Mouse (Mus musculus) liver, embryonic 14 days (tissue): ENCODE results near the gene Ghrh. TPM values are rescaled to one million over a fixed set of nuclear protein-coding genes. Genes with fewer than 3 reads are reported as not detected.

Experiments used
- polyA plus RNA-seq: library from polyadenylated mRNA; depleted of rRNA; stranded (reverse); fragments of >200 nt; gene quantifications from 2 replicates; pipeline ENCODE4 v1.2.3, GENCODE M21; 2012; rRNA removed

Gene Ghrh
- polyA plus RNA-seq: 0.09 TPM in 1 of 2 replicates, not detected in the other

DNA sequence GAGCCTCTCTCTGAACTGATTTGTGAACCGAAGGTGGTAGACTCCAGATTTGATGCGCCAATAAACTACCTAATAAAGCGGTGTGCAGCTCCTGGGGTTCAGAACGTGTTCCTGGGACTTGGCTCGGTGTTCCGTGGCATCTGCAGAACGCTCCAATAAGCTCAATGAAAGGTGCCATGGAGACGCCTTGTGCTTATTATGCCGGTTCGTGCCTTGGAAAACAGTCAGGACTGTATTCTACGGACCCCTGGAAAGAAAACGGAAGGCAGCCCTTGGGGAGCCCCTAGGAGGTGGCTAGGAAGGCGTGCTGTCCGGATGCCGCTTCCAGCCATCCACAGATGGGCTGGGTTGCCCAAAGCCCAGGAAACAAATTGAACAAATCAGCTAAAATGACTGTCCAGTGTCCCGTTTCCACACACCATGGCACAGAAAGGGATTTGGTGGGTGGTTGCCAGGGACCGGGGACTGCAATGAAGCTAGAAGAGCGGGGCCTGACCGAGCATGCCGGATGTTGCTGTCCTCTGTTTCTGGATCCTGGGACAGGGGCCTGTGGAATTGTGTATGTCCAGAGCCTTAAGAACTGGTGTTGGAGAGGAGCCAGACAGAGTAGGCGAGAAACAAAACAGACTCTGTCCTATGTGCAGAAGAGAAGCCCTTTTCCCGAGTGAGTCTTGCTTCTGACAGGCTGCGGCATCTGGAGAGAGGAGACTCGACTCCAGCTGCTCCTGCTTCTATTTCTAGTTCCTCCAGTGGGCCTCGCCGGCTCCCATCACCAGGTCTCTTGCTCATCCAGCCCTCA, at the start of gene Ghrh:
Gene Ghrh (minus strand): TSS at position 146 of the 799 bp plus-strand sequence.

DNA sequence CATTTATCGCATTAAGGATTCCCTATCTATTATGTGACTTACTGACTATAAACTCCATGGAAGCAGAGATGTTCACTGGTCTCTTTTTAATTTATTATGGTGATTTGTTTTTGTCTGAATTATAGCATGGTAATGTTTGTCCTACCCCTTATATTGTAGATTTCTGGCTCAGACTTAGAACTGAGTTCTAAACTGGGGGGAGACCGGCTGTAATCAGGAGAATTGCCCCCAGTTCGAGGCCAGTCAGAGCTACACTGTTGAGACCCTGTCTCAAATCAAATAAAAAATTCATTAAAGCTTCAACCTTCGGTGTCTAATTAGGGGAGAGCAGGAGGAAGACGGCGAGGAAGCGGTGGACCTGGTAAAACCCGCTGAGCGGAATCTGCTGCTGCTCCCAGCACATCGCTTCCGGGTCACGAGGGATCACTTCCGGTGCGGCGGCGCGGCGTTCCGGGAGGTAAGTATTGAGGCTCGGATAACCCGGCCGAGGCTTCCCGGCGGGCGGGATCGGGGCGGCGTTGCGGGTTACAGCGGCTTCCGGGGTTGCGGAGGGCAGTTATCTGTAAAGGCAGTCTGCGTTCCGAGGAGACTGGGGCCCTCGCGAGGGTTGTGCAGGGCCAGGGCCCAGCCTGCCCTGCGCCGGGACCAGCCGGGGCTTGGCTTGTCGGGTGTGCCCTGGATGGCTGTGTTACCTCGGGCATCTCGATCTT, 20.0 kb upstream of the Ghrh start, which contains the start of gene Manbal:
Gene Manbal (plus strand): TSS at position 411 of the 710 bp plus-strand sequence.

Other genes with a start within 250 kb of the Ghrh start
- 11.5 and 14.8 TPM in 2 replicates for gene Samhd1, start 212.2 kb downstream of the Ghrh start, polyA plus RNA-seq
- 14.6 and 17.6 TPM in 2 replicates for gene Rbl1, start 143.0 kb downstream of the Ghrh start, polyA plus RNA-seq
- gene Rpn2, start 68.5 kb downstream of the Ghrh start, polyA plus RNA-seq: 90.0 and 107 TPM in 2 replicates
- gene Mroh8, start 68.0 kb downstream of the Ghrh start, polyA plus RNA-seq: 0.08 and 0.12 TPM in 2 replicates
- 14.1 and 14.8 TPM in 2 replicates for gene Manbal, start 20.1 kb upstream of the Ghrh start, polyA plus RNA-seq
- gene Src, start 70.9 kb upstream of the Ghrh start, polyA plus RNA-seq: 2.2 and 3.2 TPM in 2 replicates
- gene Nnat, start 212.6 kb upstream of the Ghrh start, polyA plus RNA-seq: 10.4 and 12.2 TPM in 2 replicates
- gene Blcap, start 223.8 kb upstream of the Ghrh start, polyA plus RNA-seq: 6.0 and 6.1 TPM in 2 replicates